Mouse (Mus musculus) thymus, postnatal 36 days (tissue): ENCODE measurements around the gene Tmbim1.
"Not testable (repeated sequence)": the region's sequence is repeated elsewhere in the genome, so short reads cannot be mapped to it uniquely, and the experiment has no call there.

Experiments used
- DNase-seq, 2 experiments: peaks; one replicate each; pipeline ENCODE4 v3.0.0; 2022; ENCODE audit warnings: mixed read lengths in 2 of 2

Tmbim1 gene

GRCm38 (mm10) chr1:74305522-74305921 is at the start of gene Tmbim1:
TSS of gene Tmbim1 (minus strand) at chr1:74305622.
- DNase-seq = no peak

DNA sequence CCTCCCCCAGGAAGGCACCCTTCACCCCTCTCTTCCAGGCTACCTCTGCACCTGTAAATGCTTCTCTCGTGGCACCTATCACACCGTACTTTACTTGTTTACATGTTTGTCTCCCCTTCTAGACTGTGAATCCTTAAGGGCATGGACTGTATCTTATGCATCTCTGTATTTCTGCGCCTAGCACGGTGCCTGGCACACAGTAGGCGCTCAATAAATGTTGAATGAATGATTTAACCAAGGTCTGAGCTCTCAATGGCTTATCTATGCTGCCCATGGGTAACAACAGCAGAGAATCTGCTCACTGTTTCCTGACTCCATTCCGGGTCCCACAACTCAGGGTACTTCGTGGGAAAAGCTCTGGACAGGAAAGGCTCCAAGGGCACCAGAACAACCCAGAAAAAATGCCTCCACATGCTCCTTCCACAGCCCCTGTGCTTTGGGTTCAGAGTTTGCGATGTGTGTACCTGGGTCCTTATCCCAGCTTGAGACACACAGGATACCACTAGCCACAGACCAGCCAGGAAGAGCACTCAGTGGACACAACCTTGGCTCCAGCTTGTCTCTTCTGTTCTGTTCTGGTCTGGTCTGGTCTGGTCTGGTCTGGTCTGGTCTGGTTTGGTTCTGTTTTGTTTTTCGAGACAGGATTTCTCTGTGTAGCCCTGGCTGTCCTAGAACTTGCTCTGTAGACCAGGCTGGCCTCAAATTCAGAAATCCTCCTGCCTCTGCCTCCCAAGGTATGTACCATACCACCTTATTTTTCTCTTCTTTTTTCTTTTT is 48.2 kb upstream of the Tmbim1 start:
- no peak for DNase-seq

GRCm38 (mm10) chr1:74352532-74353096 is 47.2 kb upstream of the Tmbim1 start:
- no peak for DNase-seq

GRCm38 (mm10) chr1:74351185-74351769 is 45.9 kb upstream of the Tmbim1 start:
- no peak for DNase-seq

GRCm38 (mm10) chr1:74344163-74344916 is 38.9 kb upstream of the Tmbim1 start:
- DNase-seq = no peak

- DNase-seq = no peak
These were observed 37.7 kb upstream of the Tmbim1 start for GRCm38 (mm10) chr1:74343161-74343560.

- no peak for DNase-seq
These were observed 36.9 kb upstream of the Tmbim1 start for GRCm38 (mm10) chr1:74342308-74342707.

DNA sequence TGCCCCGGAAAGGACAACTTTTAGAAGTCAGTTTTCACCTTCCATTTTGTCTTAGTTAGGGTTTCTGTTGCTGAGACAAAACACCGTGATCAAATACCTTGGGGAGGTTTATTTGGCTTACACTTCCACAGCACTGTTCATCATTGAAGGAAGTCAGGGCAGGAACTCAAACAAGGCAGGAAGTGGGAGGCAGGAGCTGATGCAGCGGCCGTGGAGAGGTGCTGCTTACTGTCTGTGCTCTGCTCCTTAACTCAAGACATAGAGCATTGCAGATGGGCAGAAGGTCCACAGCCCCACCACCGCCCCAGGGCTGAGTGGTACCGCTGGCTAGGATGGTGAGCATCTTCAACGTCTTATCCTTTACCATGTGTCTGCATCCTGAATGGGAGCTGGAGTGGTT is 36.5 kb upstream of the Tmbim1 start:
- no peak for DNase-seq

- DNase-seq = not testable (repeated sequence)
These were observed 35.6 kb upstream of the Tmbim1 start for GRCm38 (mm10) chr1:74340992-74341391.

DNA sequence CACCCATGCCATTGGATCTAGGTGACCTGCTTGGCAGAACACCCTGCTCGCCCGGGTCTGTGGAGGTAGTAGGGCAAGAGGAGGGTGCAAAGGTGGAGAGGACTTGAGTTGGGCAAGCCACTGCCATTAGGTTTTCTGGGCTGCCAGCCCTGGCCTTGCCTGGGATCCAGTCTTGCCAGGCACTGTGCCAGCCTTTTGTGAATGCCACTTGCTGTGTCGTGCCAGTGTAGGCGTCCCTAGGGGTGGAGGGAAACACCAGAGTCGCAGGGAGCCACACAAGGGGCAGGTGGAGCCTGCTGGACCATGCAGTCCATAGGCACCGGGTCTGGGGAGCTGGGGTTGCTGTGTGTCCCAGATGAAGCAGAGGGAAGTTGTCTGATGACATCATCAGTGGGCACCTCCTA is 34.9 kb upstream of the Tmbim1 start:
- no peak for DNase-seq

DNA sequence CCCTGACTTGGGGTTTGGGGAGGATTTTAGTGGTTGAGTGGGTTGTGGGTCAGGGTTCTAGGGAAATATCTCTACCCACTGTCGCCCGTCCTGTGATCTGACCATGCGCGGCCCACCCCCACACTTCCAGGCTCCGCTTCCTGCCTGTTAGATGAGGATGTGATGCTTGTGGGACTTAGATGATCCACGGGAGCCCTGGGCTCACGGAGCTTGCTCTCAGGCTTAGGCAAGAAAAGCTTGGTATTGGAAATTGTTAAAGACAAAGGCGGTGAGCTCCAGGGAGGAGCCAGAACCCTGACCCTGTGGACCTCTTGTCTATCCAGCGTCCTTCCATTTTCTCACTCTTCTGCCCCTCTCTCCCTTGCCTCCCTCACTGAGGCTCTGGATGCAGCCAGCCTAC is 34.5 kb upstream of the Tmbim1 start:
- DNase-seq = no peak

- DNase-seq = no peak
These were observed 33.2 kb upstream of the Tmbim1 start for GRCm38 (mm10) chr1:74338626-74339025.

DNA sequence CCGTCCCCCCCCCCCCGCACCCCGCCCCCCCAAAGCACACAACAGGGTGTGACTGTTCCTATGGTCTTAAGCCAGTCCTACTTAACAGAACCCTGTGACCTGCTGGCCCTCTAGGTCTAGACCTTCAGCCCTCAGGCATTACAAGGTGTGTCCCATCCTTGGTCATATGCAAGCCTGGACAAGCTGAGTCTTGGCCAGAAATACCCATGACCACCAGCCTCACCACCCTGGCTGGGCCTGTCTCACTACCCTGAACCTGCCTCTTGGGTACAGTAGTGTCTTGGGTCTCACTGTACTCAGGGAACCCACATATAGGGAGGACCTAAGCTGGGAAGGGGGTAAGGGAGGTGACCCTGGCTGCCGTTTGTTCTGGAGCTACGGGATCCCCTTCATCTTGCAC is 32.6 kb upstream of the Tmbim1 start:
- DNase-seq = no peak

- no peak for DNase-seq
These were observed 31.9 kb upstream of the Tmbim1 start for GRCm38 (mm10) chr1:74337241-74337771.

DNA sequence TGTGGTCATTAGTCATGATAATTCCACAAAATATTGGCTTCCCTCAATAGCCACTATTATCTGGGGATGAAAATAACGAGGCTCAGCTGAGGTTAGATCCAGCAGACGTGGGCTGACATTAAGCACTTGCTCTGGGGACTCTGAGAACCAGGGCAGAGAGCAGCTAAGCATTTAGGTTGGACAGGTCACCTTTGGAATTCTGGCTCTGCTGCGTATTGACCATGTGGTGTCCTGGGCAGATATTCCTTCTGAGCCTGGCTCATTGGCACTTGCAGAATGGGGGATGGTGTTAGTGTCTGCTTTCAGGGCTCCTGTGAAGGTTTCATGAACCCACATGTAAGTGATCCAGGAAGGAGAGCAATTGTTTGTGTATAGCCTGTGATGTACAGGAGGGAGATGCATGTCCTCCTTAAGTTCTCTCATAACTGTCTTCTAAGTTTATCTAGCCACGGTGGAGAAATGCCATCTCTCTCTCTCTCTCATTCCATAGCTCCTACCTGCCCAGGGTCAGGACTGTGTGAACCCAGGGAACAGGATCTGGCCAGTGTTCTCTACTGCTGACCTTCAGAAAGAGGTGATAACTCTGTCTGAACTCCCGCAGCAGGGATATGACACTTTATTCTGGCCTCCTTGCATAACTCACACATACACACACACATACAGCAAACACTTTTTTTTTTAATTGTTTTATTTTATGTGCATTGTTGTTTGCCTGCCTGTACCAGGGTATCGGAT is 30.2 kb upstream of the Tmbim1 start:
- no peak for DNase-seq

DNA sequence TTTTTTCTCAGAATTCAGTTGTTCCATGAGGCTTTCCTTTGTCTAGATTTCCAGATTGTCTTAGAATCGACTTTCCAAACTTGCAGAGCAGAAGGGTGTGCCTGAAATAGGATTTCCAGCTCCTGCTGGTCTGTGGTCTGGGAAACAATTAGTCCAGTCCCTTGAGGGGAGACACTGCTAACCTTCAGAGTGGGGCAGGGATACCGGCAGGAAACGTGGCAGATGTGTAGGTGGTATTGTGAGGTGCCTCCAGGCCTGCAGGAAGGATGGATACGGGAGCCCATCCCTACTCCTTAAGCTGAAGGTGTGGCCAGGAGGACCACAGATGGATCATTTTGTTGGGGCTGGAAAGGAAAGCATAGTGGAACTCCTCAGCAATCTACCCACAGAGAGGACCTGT is 29.6 kb upstream of the Tmbim1 start:
- no peak for DNase-seq

DNA sequence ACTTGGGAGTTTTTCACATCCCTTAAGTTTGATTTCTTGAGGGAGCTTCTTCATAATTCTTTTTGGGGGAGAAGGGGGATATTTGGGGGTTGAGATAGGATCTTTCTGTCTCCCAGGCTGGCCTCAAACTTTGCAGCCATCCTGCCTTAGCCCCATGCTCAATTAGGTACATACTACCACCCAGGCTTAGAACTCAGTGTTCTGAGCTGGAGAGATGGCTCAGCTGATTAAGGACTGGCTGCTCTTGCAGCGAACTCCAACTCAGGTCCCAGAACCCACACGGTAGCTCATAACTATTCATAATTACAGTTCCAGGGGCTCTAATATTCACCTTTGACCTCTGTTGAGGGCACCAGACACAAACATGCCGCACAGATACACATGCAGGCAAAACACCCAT is 29.2 kb upstream of the Tmbim1 start:
- no peak for DNase-seq

- no peak for DNase-seq
These were observed 27.5 kb upstream of the Tmbim1 start for GRCm38 (mm10) chr1:74332930-74333329.

- peak; percentile 92 to 97 for DNase-seq
These were observed 26.9 kb upstream of the Tmbim1 start for GRCm38 (mm10) chr1:74332241-74332763.

GRCm38 (mm10) chr1:74331046-74331681 is 25.7 kb upstream of the Tmbim1 start:
- DNase-seq = no peak

- no peak for DNase-seq
These were observed 24.5 kb upstream of the Tmbim1 start for GRCm38 (mm10) chr1:74329899-74330431.
